Mouse (Mus musculus) G1E (cell line): ENCODE measurements around the gene Fam19a5.

ENCODE experiments used
- CTCF ChIP-seq: IDR thresholded peaks from 2 replicates; pipeline ENCODE4 v1.5.1; 2012; ENCODE audit warnings: low read depth, low read length, inconsistent platforms, mixed read lengths
- GATA1 ChIP-seq: IDR thresholded peaks from 2 replicates; pipeline ENCODE4 v1.6.1; 2012; ENCODE audit warnings: borderline replicate concordance, low read length, inconsistent platforms, mixed read lengths

DNA sequence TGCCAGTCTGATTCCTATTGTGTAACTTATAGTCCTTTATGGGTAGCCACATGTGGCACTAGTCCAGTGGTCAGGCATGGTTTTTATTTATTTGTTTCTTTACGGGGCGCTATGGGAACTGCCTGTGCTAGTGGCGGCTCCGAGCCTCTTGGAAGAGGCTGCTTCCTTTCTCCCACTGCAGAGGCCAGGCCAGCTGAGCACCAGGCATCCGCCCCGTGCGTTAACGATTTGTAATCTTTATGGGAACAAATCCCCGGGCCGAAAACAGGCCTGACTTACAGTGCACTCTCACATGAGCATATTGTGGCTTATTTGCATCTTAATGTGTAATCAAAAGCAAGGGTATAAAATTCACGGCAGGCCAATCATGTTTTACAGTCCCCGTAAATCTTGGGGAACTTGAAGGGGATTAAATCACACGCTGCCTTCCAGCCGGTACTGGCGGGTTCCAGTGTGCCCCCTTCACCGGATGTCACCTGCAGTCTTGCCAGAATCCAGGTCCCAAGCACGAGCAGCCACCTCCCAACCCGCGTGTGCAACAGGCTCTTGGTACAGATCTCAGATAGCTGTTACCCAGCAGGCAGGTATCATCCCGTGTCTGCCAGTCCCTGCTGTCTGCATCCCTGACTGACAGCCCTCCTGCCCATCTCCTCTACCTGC lies 112.5 kb downstream of the Fam19a5 start:
- no peak for TF ChIP-seq CTCF
- TF ChIP-seq GATA1 = no peak
